Mouse (Mus musculus) heart, postnatal 36 days (tissue): ENCODE measurements around the gene Ppp2r5c. TPM values are rescaled to one million over a fixed set of nuclear protein-coding genes. Genes with fewer than 3 reads are reported as not detected.

Source experiments
- DNase-seq, 2 experiments: peaks; one replicate each; pipeline ENCODE4 v3.0.0; 2021 to 2022
- intact Hi-C: fragments of 180-260 bp; cut with DNase I; formaldehyde crosslinking; loops from one replicate; pipeline ENCODE4 v1.15.1; 2025
- total RNA-seq, 2 experiments: library from RNA; stranded (reverse); gene quantifications; 2 replicates each; pipeline ENCODE4 v1.2.3; 2021

Ppp2r5c gene
- total RNA-seq, 2 experiments from 2014 or later: 94.4 to 96.6 TPM

DNA sequence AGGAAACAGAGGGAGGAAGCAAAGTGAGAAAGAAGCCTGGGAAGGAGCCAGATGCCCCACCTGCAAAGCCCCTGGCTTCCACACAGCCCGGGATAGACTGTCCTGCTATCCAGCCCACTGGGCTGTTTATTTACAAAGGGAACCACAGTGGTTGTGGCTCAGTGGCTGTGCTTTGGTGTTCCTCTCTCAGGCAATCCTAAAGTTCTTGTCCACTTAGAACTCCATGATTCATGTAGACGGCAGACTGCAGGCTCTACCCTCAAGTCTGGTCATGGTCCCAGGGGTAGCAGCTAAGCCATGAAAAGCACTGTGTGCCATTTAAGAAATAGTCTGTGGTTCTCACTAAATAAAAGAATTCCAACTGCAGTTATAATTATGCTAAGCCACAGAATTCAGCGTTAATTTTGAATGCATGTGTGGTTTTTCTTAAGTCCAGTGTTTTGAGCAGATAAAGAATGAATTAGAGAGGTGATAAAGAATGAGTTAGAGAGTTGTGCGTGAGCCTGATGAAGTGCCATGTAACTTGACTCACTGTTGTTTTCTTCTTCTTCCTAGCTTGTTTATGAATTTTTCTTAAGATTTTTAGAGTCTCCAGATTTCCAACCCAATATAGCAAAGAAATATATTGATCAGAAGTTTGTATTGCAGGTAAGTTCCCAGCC, 98.3 kb downstream of the Ppp2r5c start:
- intact Hi-C loops: no loop called here
- no peak for DNase-seq

DNA sequence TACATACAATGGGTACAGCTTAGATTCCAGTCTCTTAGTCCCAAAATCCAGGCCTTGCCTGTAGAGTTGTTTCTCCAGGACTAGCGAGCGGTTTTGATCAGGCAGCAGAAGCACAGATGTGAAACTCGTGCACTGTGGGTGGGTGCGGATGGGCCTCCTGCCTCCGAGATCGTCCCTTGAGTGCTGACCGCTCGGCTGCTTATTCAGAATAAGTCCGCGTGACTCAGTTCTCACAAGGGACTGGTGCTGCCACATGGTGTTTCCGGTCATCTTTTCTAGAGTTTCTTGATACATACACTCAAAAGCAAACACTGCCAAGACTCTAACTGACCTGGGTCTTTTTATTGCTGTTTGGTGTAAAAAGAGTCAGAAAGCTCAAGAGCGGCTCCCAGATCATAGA, 100.7 kb downstream of the Ppp2r5c start:
- intact Hi-C loops: no loop called here
- no peak for DNase-seq

DNA sequence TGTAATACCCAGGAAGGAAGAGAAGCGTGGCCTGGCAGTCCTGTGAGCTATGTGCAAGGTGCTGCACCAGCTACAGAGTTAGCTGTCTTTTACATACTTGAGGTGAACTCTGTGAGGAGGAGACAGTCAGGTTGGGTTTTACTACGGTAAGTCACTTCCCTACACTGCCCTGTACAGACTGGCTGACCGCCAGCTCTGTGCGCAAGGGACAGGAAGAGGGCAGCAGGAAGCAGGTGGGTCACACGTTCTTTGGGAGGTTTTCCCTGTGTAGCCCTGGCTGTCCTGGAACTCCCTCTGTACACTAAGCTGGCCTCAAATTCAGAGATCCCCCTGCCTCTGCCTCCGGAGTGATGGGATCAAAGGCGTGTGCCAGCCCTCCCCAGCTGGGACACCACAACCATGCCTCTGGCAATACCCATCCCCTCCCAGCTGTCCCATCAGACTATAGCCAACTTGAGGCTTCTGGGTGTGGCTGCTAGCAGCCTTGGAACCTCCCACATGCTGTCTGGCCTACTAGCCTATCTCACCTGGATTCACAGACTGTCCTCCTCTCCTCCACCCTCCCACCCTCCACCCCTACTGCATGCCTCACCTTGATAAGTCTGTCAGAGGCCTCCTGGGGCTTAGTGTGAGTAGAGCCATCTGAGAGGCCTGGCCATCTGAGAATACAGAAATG, 102.7 kb downstream of the Ppp2r5c start:
- intact Hi-C loops: no loop called here
- no peak for DNase-seq

DNA sequence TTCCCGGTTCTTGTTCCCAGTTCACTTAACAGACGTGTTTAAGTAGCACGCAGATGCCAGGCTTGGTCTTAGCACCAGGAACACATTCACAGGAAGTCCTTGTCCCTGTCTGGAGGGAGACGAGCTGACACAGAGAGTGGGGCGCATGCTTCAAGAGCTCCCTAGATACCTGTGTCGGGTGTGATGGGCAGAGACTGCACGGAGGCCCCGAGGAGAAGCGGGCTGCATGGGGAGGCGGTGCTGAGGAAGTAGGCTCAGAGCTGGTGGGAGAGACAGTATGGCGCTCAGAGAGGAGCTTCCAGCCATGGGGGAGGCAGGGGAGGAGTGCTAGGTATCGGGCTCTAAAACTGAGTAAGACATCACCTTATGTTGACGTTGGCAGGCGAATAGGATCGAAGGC, 103.4 kb downstream of the Ppp2r5c start:
- no peak for DNase-seq
- intact Hi-C loops: no loop called here

DNA sequence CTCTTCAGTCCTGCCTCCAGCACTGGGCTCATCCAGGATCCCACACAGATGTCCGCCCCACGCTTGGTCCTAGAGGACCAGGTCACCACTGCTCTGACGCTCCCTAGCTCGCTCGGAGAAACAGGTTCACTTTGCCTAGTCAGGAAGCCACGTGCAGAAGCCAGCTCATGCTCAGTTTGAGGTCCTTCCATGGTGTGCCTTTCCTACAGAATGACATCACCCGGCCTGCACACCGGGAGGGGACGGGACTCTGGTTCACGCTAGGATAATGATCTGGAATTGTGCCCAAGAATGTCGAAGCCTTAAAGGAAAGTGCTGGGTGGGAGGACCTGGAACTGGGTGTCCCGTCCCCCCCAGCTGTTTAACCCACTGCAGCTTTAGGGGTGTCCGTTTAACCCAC, 105.2 kb downstream of the Ppp2r5c start:
- no peak for DNase-seq
- intact Hi-C loops: no loop called here

DNA sequence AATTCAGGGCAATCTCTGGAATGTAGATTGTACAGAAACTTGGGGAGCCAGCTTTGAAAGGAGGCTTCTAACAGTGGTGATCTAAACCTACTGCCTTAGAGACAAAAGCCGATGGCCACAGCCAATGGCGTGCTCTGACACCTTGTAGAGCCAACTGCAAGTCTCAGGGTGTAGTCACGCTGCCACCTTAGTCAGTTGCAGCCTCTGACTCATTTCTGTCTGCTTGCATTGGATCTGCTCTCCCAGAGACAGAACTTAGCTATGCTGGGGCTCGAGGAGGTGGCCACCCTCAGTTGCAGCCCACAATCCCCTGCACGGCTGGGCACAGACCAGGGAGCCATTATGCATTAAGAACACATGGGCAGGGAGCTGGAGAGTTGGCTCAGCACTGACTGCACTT, 106.4 kb downstream of the Ppp2r5c start:
- DNase-seq: no peak

DNA sequence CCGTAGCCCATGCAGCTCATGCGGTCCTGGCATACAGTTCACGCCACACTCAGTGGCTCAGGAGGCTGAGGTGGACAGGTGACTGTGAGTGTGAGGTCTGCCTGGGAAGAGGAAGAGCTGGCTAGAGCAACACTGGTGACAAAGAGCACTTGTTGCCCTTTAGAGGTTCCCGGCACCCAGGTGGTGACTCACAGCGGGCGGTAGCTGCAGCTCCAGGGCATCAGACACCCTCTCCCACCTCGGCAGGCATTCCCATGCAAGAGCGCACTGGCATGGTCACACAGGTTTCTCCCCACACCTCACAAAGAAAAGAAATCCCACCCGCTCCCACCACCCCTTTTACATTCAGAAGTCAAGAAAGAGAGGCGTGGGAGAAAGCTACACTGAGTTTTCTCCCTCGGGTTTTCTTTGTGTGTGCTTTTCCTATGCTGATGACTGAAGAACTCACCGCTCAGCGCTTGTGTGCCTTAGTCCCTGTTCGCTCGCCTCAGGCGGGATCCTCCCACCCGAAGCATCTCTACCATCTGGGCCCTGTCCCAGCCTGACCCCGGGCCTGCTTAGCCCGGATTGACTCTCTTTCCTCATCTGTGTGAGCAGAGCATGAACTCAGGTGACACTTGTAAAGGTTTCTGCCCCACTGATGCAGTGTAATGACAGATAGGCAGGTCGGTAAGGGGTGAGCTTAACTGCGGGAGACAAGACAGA, 108.8 kb downstream of the Ppp2r5c start:
- DNase-seq: no peak
- intact Hi-C loops: no loop called here

More for the DNA sequence above, 106.4 kb downstream of the Ppp2r5c start:
- intact Hi-C loops: no loop called here

DNA sequence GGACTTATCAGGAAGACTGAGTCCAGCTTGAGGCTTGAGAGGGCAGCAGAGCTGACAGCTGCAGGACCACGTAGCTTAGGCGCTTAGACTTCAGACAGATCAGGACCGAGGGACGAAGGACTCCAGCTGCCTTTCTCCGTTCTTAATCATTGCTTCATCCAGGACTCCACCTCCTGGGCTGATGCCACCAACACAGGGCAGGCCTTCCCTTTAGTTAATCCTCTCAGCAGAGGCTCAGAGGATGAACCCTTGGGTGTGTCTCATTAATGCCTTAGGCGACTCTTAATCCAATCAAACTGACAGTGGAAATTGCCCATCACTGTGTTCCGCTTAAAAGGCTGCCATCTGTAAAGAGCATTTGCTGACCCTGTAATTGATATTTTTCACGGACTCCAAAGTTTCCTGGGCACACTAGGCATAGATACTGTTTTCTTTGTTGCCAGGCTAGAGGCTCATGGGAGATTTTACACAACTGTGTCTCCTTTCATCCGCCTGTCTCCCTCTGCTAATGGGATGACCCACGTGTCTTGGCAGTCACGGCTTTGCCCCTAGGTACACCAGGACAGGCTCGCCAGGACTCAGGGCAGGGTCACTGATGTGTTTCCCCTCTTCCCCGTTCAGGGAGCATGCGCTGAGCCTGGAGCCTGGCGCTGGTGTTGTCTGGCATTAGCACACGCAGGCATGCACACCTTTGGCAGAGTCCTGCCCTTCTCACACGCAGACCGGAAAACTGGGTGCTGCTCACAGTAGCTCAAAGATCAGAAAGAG, 110.1 kb downstream of the Ppp2r5c start:
- peak in 1 of 2 experiments; percentile 34 for DNase-seq
- intact Hi-C loops: no loop called here

DNA sequence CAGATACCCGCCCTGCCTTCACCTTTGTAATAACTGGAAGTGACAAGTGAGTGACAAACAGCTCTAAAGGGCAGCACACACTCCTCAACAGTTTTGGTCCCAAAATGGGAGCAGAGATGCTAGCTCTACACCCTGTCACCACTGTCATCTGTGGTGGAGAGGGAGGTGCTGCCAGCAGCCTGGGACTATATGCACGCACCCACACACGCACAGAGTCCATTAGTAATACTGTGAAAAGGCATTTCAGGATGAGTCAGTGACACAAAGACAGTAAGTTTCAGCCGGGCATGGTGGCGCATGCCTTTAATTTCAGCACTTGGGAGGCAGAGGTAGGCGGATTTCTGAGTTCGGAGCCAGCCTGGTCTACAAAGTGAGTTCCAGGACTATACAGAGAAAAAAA, 111.3 kb downstream of the Ppp2r5c start:
- no peak for DNase-seq
- intact Hi-C loops: no loop called here

DNA sequence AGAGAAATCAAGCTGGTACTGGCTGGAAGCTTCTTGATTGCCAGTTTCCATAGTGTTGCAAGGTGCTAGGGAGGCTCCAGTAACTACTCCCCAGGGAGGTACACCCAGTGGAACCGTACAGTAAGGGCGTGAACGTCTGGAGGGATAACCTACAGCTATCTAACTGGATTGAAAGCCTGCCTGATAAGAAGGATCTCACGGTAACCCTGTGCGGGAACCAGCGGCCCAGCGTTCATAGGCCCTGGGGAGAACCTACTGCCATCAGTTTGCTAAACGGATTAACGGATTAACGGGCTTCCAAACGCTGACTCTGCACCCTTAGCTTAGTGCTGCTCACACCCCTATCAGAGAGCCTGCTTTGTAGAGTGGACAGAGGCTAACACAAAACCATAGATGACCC, 116.5 kb downstream of the Ppp2r5c start:
- DNase-seq: no peak
- intact Hi-C loops: no loop called here

DNA sequence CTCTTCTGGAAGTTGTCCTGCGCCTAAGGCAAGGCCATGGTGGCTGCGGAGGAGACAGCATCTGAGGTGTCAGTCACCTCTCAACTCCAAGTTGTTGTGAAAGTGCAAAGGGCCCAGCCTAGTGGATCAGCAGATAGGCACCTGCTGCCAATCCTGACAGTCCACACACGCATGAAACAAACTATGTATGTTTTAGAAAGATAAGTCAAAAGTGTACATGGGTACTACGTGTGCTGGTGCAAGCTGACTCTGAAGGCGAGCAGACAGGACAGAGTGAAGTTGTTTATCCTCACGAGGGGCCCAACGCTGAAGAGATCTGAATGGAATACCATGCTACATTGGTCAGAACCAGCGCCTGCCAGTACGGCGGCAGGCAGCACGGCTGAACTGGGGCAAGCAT, 117.9 kb downstream of the Ppp2r5c start:
- intact Hi-C loops: no loop called here
- DNase-seq: no peak

DNA sequence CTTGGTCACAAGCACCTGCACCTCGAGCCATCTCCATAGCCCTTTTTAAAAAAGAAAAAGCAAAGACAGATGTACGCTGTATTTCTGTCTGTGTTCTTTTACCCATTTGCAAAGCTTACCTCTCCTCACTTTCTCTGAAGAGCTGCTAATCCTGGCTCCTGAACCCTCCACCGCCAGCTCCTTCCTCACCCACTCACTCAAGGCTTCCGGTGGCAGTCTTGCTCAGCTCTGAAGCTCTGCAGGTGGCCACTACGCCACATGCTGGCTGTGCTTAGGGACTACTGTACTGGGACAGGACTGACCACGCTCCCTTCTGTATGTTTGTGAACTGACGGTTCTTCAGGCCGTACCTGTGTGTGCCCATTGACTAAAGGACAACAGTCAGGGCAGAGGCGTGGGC, 119.4 kb downstream of the Ppp2r5c start:
- no peak for DNase-seq
- intact Hi-C loops: no loop called here

DNA sequence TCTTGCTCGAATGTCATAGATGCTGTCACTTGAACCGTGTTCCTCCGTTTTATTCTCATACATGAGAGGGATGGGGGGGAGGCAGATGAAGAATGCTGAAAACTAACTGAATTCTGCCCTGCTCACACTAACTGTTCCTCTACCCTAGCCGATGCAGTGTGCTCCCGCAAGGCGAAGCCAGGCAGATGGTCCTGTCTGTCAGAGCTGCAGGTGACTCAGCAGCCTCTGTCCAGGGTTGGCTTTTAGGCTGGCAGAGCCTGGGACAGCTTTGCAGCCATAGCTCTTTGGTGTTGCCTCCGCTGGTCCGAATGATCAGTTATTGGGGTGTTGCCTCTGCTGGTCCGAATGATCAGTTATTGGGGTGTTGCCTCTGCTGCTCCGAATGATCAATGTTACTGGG, 124.1 kb downstream of the Ppp2r5c start:
- intact Hi-C loops: no loop called here

DNA sequence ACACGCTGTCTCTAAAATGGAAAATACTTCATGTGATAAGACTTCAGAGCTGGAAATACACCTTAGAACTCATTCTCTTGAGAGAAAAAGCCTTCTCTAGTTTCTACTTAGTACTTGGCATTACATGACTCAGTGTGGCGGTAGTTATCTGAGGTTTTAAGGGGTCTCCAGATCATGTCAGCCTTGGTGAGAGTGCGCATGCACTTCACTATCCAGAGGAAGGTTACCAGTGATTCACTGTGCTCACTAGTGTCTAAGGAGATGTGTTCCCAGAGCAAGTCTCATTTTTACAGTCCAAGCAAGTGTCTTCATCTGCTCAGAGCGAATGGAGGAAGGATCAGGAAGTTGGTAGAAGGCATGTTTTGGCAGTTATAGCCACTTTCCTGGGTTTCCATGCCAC, 125.4 kb downstream of the Ppp2r5c start:
- no peak for DNase-seq
- intact Hi-C loops: no loop called here

More for the DNA sequence above, 124.1 kb downstream of the Ppp2r5c start:
- no peak for DNase-seq

DNA sequence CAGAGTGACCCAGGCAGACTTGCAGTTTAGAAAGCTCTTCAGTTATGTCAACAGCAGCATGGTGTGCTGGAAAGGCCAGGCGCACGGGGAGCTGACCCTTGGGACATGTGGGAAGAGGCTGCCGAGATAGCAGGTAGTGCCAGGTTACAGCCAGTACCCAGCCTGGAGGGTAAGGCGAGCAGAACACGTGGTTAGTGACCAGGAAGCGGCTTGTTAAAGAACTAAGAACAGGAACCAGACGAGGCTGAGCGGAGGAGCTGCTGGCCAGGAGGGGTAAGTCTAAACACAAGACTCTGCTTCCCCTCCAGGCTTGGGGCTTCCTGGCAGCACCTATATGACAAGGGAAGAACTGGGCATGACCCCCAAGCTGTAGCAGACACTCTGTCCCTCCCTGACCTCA, 126.7 kb downstream of the Ppp2r5c start:
- intact Hi-C loops: no loop called here
- DNase-seq: no peak

DNA sequence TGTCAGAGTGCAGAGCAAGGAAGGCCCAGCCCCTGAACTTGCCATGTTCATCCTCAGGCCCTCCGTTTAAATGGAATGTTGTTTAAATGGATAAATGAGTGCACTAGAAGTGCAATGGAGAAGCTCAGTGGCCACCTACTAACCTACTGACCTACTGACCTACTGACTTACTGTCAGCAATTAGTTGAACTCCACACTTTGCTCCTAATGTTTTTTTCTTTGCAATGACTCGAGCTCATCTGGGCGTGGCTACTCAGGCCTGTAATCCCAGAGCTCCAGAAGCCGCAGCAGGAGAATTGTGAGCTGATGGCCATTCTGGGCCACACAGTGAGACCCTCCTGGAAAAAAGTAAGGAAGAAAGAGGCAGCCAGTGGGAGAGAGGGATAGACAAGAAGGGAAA, 129.0 kb downstream of the Ppp2r5c start:
- intact Hi-C loops: no loop called here
- DNase-seq: no peak

DNA sequence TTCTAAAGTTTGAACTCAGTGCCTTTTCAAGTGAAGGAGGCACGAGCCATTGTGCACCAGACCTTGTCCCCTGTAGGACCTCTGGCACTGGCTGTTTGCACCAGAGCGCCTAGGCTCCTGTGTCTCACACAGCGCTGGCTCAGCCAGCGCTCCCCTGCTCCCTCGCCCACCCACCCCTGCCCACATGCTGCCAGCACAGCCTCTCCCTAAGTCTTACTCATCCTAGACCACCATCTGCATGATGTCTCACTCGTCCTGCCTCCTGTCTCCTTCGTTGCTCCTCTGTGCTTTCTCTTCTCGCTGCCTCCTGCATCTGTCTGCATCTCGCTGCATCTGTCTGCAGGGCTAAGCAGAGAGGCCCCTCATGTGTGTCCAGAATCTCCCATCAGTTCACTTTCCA, 131.4 kb downstream of the Ppp2r5c start:
- DNase-seq: no peak
- intact Hi-C loops: no loop called here

DNA sequence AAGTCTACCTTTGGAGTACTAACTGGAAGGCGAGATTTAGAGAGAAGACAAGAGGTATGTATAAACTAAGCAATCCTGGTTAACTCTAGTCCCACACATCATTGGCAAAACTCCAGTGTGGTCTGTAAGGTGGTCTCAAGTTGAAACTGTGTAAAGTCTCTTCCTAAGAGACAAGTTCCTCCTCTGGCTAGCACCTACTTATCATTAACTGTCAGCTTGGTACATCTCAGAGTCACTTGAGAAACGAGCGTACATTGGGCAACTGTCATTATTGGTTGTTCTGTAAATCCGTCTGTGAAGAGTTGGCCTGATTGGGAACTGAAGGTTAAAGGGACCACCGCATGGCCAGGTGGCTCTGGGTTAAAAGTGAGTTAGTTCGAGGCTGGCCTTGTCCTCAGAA, 141.7 kb downstream of the Ppp2r5c start:
- DNase-seq: no peak
- intact Hi-C loops: no loop called here

DNA sequence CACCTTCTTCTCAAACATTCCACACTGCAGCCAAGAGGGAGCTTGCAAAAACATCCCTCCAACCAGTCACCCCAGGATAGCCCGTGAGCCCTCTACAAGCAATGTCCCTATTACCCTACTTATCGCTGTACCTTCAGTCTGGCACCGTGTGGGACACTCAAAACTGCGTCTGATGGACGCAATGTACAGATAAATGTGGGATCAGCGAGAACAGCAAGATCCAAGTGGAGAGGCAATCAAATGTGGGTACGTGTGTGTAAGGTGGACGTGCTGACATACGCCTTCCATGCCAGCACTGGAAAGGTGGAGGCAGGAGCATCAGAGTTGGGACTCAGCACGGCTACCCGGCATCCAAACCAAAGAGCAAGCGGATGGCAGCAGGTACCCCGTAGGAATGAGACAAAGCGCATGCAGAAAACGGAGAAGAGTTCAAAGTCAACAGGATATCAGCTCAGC, 143.9 kb downstream of the Ppp2r5c start:
- intact Hi-C loops: loop anchor here (1.0 to 2.0 kb wide), 2 partner anchors 106 to 136 kb away; no protein-coding TSS in a partner anchor
- DNase-seq: no peak

DNA sequence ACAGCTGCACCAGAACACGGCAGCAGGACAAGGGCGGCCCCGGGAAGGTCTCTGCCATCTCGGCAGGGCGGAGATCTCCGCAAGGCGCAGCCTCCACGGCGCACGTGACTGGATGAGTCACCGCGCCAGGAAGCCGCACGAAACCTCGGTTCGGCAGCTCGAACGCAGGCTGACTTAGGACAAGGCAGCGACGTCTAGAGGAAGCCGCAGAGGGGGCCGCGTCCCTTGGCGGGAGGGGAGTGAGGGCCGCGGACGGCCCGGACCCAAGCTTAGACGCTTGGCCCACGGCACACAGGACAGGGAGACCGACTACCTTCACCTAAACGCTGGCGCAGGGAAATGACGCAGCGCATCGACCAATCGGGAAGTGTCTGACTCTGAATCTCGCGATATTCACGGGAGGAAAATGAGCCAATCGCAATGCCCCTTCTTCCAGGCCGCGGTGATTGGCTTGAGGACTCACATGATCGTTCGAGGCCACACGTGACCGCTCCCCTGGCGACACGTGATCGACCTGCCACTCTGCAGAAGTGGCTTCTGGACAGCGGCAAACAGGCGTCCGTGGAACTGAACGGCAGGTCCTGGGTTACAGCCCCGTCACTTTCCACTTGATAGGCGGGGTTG, 144.5 kb downstream of the Ppp2r5c start:
- intact Hi-C loops: loop anchor here (1.0 to 2.0 kb wide), 2 partner anchors 106 to 137 kb away; no protein-coding TSS in a partner anchor
- DNase-seq: peak; percentile 97 to 99
